Mouse (Mus musculus): ENCODE results near the gene Sulf2.

Gene Sulf2

DNA sequence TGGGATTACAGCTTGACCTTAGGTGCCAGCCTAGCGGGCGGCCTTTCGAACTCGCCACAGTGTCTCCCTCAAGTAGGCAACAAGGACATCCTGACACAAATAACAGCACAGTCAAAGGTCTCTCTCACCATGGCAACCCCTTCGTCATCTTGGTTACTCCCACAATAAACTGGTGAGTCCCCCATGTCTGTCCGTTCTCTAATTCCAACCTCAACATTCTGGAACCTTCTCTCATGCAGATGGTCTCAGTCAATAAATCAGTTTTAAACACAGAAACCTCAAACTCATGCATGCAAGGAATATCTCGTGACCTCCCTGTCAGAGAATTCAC lies 39.2 kb downstream of the Sulf2 start:
- in situ Hi-C loops (cut with MboI): no loop called here

DNA sequence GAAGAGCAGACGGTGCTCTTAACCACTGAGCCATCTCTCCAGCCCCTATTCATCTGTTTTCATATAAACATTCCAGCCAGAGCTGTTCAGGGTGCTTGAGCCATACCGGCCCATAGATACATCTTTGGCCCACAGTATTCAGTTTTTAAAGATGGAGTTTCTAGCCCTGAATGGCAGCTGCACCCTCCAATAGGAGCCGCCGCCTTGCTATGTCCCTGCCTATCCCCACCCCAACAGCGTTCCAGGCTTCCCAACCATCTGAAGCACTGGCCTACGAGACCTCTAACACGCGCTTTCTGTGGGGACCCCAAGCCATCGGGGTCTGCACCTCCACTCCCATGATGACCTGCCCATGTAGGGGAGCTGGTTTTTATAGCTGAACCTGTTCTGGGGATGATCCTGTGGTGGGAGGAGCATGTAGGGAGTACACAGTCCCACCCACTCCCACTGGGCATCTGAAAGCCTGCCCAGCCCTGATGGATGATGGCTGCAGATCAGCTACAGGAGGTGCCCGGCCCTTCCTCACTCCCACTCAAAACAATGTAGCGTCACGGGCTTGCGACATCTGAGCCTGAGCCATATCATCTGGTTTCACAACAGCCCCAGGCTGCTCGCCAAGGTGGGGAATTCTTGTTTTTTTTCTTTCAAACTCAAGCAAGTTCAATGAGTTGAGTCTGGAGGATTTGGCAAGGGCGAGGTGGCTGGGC lies 39.7 kb downstream of the Sulf2 start:
- in situ Hi-C loops (cut with MboI): no loop called here

DNA sequence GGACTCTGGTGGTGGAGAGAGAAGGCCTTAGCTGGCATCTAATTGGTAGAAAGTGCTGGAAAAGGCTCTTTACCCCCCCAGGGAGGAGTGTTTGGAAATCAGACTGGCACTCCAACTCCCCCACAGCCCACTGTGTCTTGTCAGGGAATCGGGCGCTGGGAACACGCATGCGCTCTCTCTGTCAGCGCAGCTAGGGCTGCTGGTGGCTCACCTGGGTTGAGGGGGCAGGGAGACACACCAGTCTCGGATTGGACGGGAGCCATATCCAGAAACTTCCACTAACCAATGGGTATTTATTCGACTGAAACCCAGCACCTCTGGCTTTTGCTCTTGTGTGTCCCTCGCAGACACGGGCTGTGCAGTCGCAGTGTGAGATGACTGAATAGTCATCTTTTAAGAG lies 42.5 kb downstream of the Sulf2 start:
- in situ Hi-C loops (cut with MboI): no loop called here

DNA sequence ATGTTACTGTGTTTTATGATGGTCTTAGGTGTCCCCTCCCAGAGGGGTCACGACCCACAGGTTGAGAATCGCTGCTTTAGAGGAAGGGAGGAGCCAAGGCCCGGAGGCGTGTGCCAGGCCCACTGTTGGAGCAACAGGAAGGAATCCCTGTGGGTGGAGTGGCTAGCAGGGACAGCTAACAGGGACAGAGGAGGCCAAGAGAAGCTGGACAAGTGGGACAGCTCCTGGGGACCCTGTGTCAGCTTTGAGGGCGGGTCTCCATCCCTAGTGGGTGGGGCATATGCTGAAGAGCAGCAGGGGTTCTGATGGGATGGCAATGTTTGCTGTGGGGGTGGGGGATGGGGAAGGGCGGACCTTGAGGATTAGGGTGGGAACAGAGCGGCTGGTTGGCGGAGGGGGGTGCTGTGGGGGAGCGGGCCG lies 43.6 kb downstream of the Sulf2 start:
- in situ Hi-C loops (cut with MboI): no loop called here

DNA sequence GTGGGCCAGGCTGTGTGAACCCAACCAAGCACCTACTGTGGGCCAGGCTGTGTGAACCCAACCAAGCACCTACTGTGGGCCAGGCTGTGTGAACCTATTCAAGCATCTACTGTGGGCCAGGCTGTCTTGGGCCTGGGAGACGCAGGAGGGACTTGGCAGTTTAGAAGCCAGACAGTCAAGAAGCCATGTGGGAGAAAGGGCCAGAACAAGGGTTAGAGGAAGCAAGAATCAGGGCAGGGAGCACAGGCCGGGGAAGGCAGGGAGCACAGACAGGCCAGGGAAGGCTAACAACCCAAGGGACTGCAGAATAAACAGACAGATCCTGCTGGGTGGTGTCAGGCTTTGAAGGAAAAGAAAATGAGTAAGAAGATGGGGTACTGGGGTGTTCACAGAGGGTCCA lies 44.2 kb downstream of the Sulf2 start:
- in situ Hi-C loops (cut with MboI): no loop called here

DNA sequence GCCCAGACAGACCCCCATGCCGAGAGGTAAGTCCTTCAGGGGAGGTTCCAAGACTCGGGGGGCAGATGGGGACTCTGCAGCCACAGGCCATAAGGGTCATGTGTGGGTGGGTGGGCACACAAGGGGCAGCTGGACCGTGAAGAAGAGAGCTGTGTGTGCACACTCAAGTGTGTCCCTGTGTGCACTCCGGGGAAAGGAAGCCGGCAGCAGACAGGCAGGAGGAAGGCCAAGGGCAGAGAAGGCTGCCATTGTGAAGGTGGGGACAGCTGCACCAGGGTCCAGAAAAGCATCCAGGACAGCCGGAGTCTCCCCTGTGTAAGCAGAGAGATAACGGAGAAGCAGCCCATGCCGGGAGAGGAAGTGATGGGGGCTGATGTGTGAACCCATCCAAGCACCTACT lies 44.7 kb downstream of the Sulf2 start:
- in situ Hi-C loops (cut with MboI): no loop called here

DNA sequence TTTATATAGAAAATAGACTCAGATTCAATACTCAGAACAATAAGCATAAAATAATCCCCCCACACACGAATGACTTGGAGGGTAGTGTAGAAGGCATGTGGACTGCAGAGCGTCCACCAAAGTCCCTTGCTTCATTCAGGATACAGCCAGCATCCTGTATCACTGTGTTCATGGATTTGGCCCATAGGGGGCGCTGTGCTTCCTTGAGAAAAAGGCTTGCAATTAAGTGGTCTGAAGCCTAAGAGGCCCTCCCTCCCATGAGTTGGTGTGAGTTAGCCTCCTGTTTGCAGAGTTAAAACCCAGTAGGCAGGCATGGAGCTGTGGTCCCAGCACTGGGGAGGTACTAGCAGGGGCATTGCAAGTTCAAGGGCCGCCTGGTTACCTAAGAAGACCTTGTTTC lies 47.1 kb downstream of the Sulf2 start:
- in situ Hi-C loops (cut with MboI): no loop called here

DNA sequence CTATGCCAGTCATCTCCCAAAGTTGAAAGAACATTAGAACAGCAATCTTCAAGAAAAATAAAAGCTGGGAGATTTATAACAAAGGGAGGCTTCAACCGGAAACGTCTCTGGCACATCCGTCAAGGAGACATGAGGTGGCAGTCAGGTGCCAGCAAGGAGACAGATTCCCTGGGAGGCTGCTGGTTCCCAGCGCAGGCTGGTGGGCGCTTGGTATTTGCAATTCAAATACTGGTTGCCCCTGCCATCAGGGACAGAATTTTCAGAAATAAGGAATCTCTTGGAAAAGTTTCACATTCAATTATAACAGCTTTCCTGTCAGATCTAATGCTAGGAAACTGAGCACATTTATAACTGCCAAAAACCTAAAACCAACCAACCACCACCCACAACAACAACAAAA lies 47.6 kb downstream of the Sulf2 start:
- in situ Hi-C loops (cut with MboI): no loop called here

DNA sequence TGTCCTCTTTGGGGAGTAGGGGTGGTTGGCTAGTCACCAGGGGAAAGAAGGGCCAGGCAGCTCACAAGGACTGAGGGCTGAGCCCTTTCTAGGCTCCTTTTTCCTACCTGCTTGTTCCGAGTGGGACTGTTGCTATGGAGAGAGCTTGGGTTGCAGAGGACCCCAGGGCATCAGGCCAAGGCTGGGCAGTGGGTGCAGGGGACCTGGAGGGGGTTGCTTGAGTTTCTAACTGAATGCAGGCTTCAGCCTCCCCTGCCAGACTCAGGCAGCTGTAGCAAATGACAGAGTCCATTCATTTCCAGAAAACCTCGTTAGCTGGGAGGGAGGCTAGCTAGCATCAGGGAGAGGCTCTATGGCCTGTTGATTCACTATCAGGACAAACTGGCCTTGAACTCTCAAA lies 48.8 kb downstream of the Sulf2 start:
- in situ Hi-C loops (cut with MboI): no loop called here

DNA sequence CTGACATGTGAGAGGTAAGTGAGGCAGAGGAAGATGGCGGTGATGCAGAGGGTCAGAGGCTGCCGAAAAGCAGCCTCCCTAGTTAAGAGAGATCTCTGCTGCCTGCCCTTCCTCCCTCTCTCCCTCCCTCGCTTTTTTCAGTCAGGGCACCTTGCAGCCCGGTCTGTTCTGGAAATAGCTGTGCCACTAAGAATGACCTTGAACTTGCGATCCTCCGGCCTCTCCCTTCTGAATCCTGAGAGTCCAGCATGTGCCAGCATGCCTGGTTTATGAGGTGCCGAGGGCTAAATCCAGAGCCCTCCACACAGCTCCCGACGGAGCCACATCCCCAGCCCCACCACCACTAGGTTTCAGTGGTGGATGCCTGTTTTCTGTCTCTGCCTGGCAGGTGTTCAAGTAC lies 49.6 kb downstream of the Sulf2 start:
- in situ Hi-C loops (cut with MboI): no loop called here

DNA sequence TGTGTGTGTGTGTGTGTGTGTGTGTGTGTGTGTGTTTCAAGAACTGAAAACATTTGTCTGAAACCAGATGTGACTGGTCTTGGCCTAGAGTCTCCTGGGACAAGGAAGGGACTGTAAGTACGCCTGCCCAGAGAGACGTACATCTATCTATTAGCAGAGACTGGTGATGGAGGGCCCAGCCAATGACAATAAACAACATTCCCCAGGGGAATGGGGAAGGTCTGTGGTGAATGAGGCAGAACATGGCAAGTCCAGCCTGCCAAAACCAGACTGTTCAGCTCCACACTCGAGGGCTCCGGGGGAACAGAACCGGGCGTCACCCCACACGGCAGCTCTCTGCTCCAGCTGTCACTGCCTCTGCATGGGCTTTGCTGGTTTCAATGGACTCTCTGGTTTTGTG lies 52.6 kb downstream of the Sulf2 start:
- in situ Hi-C loops (cut with MboI): no loop called here

DNA sequence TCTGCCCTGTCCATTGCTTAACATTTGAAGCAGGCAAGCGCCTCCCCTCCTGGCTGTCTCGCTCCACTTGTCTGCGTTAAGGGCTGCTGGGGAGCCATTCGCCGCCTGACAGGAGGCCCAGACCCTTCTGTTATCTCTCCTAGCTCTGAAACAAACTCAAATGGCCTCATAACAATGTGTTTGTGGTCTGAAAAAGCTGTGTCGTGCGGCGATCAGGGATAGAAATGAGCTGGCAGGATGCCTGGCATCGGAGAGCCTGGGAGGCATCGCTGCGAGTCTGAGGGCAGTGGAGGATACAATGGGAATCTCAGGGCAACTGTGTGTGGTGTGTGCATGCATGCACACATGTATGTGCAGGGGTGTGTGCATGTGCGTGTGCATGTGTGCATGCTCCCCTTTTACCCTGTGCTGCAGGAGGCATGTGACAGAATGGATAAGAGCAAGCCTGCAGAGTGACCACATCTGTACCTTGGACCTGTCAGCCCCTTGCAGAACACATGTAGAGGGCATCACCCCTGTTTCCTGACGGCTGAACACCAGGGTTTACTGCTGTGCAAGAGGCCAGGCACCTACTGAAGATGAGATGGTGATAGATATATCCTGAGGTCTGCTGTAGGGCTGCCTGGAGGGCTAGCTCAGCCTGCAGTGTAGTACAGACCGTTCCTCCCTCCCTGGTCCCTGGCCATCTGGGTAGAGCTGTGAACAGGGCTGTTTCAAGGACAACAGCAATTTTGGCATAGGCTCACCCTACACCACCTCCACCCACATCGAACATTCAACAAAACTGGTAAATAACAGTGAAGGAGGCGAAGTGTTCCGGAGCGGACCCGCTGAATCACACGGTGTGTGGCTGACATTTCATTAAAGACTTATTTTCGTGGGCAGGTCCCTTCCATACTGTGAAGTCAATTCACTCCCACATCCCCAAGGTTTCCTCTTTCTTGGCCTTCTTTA lies 54.9 kb downstream of the Sulf2 start:
- in situ Hi-C loops (cut with MboI): no loop called here

DNA sequence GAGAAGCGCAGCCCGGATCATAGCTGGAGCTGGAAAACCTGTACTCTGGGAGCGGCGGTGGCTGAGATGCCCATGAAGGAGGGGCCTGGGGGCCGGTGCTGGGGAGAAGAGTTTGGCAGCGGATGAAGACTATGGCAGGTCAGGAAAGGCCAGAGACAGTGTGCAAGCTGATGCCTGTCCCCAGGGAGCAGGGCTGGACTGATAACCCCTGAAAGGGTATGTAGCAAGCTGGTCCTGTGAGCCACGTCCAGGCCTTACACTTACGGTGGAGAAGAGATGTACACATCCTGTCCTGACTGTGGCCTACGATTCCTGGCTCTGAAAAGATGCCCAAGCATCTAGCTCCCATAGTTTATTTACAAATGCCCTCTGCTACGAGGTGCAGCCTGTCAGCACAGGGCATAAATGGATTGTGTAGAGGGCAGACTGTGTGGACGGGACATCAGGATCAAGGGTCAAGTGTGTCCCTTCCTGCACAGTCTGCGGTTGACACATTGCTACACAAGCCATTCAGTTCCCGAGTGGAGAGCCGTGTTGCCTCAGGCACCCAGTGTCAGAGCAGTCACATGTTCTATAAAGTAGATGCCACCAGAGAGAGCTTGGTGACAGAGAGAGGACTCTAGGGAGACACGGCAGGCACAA lies 57.0 kb downstream of the Sulf2 start:
- in situ Hi-C loops (cut with MboI): no loop called here

DNA sequence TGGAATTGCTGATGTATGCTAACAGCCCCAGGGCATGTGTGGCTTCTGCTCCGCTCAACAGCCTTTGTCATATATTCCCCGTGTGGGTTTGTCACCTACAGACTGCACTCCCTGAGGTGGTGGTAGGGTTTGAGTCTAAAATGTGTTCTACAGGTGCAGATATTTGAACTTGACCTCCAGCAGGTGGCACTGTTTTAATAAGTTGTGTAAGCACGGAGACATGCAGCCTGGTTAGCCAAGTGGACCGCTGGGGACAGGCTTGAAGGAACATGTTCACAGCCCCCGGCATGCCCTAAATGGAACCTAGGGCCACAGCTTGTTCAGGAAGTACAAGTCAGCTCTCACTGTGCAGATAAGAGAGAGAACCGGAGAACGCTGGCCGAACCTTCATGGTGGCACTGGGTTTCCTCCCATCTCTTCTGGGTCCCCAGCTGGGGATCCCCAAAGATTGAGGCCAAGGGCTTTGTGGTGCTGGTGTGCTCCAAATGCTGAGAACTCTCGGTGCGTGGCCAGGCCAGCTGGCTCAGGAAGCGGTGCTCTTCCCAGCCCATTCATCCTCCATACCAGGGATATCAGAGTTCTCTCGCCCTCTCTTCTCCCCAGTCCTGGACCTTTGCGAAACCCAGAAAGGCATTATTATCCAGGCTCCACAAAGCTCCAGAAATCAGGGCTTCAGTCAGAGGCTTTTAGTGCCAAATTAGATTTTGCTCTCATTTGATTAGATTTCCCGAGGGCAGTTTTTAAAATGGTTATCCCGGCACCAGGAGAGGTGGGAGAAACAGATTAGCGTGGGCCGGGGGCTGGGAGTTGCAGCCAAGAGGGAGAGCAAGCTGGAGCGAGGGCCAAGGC lies 57.8 kb downstream of the Sulf2 start:
- in situ Hi-C loops (cut with MboI): no loop called here

DNA sequence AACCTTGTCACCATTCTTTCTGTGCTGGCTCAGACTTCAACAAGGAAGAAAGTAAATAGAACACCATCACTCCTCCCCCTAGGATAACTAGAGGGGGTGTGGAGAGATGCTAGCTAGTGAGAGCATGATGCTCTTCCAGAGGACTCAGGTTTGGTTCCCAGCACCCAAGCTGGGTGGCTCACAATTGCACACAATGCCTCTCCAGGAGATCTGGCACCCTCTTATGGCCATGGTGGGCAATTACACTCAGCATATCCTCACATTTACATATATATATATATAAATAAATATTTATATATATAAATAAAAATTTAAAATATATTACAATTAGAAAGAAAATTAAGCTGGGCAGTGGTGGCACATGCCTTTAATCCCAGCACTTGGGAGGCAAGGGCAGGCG lies 58.6 kb downstream of the Sulf2 start:
- in situ Hi-C loops (cut with MboI): no loop called here

DNA sequence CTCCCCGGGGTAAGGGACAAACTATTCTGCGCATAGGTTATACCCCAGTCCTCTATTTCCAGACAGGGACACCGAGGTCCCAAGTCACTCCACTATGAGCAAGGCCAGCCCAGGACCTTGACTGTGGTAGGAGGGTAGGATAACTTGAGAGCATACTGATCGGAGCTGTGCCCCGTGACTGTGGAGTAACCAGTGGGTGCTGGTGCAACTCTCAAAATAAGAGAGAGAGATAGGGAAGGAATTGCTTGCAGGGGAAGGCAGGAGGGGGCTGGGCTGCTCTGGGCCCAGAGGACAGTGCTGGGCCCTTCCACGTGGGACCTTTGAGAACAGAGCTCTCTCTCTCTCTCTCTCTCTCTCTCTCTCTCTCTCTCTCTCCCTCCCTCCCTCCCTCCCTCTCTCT lies 59.2 kb downstream of the Sulf2 start:
- in situ Hi-C loops (cut with MboI): no loop called here

DNA sequence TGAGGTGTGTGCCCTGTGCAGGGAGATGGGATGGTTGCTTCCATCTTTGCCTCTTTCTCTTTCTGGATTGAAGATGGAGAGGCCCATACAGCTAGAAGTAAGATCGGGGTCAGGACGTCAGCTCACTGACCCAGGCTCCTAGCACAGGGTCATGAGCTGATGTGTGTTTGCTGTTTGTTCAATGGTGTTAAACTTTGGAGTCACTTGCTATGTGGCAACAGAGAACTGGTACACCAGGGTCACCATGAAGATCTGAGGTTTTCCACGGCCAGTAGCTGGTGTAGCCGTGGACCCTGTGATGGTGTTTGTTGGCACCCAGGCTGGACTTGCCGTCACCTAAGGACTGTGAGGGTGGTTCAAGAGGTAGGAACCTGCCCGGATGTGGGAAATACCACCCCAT lies 63.1 kb downstream of the Sulf2 start:
- in situ Hi-C loops (cut with MboI): loop anchor here (5.0 kb wide), 1 partner anchor 470 kb away; no protein-coding TSS in a partner anchor

DNA sequence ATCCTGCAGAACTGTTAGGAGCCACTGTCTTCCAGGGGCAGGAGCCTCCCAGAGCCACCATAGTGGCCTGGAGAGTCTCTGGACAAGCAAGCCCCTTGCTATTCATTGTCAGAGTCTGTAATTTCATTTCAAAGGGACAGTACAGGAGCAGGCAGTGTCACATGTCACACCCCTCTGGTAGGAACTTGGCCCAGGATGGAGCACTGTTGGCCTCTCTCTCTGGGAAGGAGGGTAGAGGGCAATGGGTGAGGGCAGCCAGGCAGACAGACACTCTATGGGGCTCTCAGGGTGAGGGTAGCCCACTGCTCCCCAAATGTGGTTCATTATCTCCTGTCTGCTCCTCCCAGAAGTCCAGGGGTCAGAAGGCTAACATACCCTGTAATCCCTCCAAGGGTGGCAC lies 63.9 kb downstream of the Sulf2 start:
- in situ Hi-C loops (cut with MboI): loop anchor here (5.0 kb wide), 1 partner anchor 471 kb away; no protein-coding TSS in a partner anchor

DNA sequence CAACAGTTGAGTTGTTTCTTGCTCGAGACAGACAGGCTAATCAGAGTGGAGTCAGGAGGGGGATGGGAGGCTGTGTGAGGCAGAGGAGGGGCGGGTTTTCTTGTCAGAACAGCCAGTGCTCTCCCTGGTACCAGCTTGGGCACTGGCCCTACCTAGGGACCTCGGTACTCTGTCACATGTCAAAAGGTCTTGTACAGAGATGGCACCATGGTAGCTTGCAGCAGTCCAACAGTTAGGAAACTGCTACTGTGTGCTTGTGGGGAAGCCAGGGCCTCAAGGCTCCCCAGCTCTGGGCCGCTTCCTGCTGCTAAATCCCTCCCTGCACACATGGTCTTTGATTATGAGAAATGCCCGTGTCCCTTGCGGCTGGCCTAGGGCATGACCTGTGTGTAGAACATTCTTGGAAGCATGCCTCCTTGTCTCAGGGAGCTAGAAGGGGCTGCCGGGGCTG lies 65.3 kb downstream of the Sulf2 start:
- in situ Hi-C loops (cut with MboI): loop anchor here (5.0 kb wide), 1 partner anchor 472 kb away; no protein-coding TSS in a partner anchor

DNA sequence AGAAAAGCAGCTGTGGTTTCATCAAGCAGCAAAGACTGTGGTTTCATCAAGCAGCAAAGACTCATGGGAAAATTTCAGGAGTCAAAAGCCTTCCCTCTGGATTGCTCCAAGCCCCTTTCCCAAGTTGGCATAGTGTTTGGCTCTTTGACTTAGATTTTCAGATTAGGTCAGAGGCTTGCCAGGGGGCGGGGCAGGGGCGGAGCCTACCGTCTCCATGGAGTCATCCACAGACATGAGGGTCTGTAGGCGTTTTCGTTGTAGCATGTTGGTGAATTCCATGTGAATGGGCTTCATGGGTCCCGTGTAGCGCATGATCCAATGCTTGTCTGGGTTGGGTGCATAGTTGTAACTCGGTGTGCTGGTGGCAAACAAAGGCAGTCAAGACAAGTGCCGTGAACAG lies 66.5 kb downstream of the Sulf2 start:
- in situ Hi-C loops (cut with MboI): no loop called here

DNA sequence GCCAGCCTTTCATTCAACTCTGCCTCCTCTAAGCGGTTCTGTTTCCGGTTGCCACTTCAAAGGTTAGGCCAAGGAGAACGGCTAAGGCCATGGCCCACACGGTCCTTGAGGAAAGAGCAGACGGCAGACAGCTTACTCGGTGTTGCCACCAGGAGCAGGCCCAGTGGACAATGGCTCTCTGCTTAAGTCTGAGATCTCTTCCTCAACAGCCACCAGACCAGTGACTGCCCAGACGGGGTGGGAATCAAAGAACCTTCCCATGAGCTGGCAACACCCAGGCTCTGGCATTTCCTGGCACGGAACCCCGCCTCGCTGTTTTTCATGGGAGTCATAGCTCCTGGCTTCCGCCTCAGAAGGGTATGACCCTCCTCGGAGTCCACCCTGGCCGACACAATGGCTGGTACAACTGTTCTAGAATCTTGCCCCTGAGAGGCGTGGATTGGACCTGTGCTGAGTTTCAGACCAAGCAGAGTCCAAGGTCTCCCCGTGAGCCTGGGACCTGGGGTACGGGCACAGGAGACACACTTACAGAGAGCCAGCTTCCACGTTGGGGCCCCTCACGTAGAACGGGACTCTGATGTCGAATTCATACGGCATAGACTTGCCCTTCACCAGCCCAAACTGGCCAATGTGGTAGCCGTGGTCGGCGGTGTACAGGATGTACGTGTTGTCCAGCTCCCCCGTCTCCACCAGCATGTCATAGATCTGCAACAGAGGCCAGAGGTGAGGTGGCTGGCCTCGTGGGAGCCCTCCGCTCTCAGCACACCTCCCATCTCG lies 68.8 kb downstream of the Sulf2 start:
- in situ Hi-C loops (cut with MboI): no loop called here
